Mouse (Mus musculus) skeletal muscle tissue, adult 2 months (tissue): ENCODE results near the gene Gopc.
A peak's percentile ranks its signal among the peaks of the same experiment; 100 is the strongest.
"Not testable (repeated sequence)": the region's sequence is repeated elsewhere in the genome, so short reads cannot be mapped to it uniquely, and the experiment has no call there.

ENCODE experiments used
- DNase-seq: peaks from one replicate; pipeline ENCODE4 v3.0.0-alpha.2; 2012; ENCODE audit warnings: low read depth, low spot score

Gopc gene

GRCm38 (mm10) chr10:52301766-52302165 lies 80.2 kb downstream of the Gopc start:
- no peak for DNase-seq

DNA sequence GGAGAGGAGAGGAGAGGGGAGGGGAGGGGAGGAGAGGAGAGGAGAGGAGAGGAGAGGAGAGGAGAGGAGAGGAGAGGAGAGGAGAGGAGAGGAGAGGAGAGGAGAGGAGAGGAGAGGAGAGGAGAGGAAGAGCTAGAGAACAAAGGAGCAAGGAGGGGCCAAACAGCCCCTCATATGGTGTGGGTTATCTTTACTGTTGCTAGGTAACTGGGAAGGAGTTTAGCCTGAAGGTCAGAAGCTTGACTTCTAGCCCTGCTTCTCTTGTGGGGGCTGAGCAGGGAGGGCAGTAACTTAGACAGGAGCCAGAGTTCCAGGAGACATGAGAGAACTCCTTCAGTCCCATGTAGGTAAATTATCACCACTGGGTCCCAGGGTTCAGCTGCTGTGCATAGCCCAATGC lies 83.4 kb downstream of the Gopc start:
- not testable (repeated sequence) for DNase-seq

DNA sequence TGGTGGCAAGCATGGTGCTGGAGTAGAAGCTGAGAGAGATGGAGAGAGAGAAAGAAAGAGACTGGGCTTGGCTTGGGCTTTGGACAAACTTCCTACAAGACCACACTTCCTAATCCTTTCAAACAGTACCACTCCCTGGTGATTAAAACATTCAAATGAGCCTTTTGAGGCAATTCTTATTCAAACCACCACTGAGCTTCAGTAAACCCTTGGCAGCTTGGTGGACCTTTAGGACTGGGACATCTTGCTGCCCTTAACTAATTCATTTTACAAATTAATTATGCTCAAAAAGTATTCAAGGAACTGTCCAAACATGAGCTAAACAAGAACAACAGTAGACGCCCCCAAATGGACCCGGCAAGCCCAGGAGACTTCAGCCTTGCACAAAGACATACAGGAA lies 86.0 kb downstream of the Gopc start:
- no peak for DNase-seq

DNA sequence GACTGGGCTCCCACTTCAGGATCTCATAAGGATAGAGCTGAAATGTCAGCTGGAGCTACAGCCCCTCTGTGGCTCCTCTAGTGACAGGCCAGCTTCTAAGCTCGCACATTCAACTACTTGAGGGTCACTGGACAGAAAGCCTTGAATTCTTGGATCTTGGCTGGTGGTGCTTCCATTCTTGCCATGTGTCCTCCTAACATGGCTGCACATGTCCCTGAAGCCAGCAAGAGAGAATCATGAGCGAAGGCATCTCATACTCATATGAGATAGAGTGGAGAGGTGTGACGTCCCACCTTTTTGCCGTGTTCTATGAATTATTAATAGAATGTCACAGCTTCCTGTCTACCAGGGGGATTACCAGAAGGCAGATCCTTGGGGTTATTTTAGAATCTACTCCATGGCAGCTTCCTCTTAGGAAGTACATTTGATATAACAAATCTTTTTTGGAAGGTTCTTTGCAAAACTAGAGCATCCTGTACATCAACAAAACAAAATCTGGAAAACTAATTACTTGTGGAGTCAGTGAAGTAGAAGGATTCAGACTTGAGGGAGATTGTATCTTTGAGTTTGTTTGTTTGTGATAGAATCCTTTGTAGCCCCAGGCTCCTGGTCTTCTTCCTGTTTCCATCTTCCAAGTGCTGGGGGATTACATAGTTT lies 87.9 kb downstream of the Gopc start:
- peak; percentile 7 for DNase-seq

DNA sequence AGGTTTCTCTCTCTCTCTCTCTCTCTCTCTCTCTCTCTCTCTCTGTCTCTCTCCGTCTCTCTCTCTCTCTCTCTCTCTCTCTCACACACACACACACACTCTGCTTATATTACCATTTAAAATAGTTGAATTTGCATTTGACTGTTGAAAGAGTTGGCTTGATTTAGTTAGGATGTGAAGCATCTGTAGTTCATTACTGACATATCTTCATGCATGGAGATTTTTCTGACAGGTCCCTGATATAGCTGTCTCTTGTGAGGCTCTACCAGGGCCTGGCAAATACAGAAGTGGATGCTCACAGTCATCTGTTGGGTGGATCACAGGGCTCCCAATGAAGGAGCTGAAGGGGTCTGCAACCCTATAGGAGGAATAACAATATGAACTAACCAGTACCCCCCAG lies 89.5 kb downstream of the Gopc start:
- not testable (repeated sequence) for DNase-seq

DNA sequence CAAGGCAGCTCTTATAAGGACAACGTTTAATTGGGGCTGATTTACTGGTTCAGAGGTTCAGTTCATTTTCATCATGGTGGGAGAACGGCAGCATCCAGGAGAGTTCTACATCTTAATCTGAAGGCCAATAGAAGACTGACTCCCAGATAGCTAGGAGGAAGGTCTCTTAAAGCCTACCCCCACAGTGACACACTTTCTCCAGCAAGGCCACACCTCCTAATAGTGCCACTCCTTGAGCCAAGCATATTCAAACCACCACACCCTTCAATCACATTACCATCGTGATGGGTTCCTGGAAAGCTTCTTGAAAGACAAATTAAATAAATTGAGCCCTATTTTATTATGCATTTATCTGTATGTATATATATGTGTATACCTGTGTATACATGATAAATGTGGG lies 92.7 kb downstream of the Gopc start:
- DNase-seq: no peak

GRCm38 (mm10) chr10:52287852-52288533 lies 93.9 kb downstream of the Gopc start:
- DNase-seq: no peak
